Mouse (Mus musculus) monocyte, adult 5-6 weeks (primary cell): ENCODE measurements around the gene Atox1. TPM values are rescaled to one million over a fixed set of nuclear protein-coding genes. Genes with fewer than 3 reads are reported as not detected.

Experiments used
- total RNA-seq: library from RNA; stranded (forward); fragments of 200-1000, 200-491, 200-594 nt; gene quantifications from 3 replicates; pipeline ENCODE4 v1.2.3, GENCODE M21; 2017

Atox1 gene
- total RNA-seq, 1 experiment from 2014 or later, result 99.3 TPM

Other genes with a start within 250 kb of the Atox1 start
- gene Fat2, start 124.7 kb downstream of the Atox1 start, total RNA-seq, result not detected in 3 replicates
- not detected in 3 replicates for gene Sparc, start 38.1 kb downstream of the Atox1 start, total RNA-seq
- 54.8 to 59.5 TPM (median 56.4 TPM) in 3 replicates for gene G3bp1, start 8.4 kb upstream of the Atox1 start, total RNA-seq
- gene Glra1, start 147.0 kb upstream of the Atox1 start, total RNA-seq, result not detected in 3 replicates